In the genomic region with DNA sequence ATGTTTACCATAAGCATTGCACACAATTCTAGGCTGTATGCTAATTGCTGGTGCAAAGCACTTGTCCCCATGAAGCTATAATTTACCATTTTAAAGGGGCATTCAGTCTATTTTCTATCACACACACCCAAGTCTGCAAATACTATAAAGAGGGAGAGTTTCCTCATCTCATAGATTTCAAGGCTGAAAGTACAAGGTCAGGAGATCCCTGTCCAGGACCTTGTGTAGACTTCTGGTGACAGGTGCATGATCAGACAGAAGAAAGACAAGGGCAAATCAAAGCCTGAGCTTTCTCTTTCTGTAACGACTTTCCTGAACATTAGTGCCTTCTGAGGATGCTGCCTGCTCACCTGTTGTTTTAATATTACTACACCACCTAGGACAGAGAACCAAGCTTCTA, we compare ENCODE assay signal across 28 mouse cellular contexts.
"Had no signal": no experiment of that assay in that cellular context is flagged by ENCODE, and none has a peak within 500 bp of the region (broad histone marks: within the 10 kb centered on the region; RNA-seq: fewer than 3 reads in every experiment).

No protein-coding gene starts in this region.

- H3K9ac ChIP-seq: embryonic facial prominence, embryonic 12.5 days; embryonic facial prominence, embryonic 13.5 days; embryonic facial prominence, embryonic 15.5 days; forebrain, embryonic 12.5 days; forebrain, embryonic 13.5 days; forebrain, embryonic 15.5 days; forebrain, postnatal 0 days had no signal

- H3K4me3 ChIP-seq: embryonic facial prominence, embryonic 10.5 days; embryonic facial prominence, embryonic 12.5 days; embryonic facial prominence, embryonic 13.5 days; embryonic facial prominence, embryonic 15.5 days; erythroblast, embryonic 14.5 days; forebrain, embryonic 10.5 days; forebrain, embryonic 12.5 days; forebrain, embryonic 13.5 days; forebrain, embryonic 15.5 days; gastrocnemius, adult 2 months; heart, adult 2 months had no signal

- H3K9me3 ChIP-seq: embryonic facial prominence, embryonic 10.5 days; embryonic facial prominence, embryonic 12.5 days; embryonic facial prominence, embryonic 13.5 days; embryonic facial prominence, embryonic 15.5 days; forebrain, embryonic 10.5 days; forebrain, embryonic 12.5 days; forebrain, embryonic 13.5 days; forebrain, embryonic 15.5 days had no signal

- H3K27ac ChIP-seq: embryonic facial prominence, embryonic 10.5 days; embryonic facial prominence, embryonic 12.5 days; embryonic facial prominence, embryonic 13.5 days; embryonic facial prominence, embryonic 15.5 days; forebrain, embryonic 10.5 days; forebrain, embryonic 12.5 days; forebrain, embryonic 13.5 days; forebrain, embryonic 15.5 days; gastrocnemius, adult 2 months; heart, adult 2 months had no signal

- H3K36me3 ChIP-seq: embryonic facial prominence, embryonic 10.5 days; embryonic facial prominence, embryonic 12.5 days; embryonic facial prominence, embryonic 13.5 days; embryonic facial prominence, embryonic 15.5 days; forebrain, embryonic 10.5 days; forebrain, embryonic 12.5 days; forebrain, embryonic 15.5 days had no signal

- ATAC-seq: forebrain, embryonic 13.5 days; forebrain, embryonic 14.5 days; forebrain, embryonic 15.5 days; forebrain, embryonic 16.5 days; forebrain, postnatal 0 days had no signal

- H3K4me2 ChIP-seq: embryonic facial prominence, embryonic 12.5 days; embryonic facial prominence, embryonic 13.5 days; embryonic facial prominence, embryonic 15.5 days; forebrain, embryonic 12.5 days; forebrain, embryonic 13.5 days; forebrain, embryonic 15.5 days had no signal

- DNase-seq: cerebellum, adult 8-10 months; cerebellum, adult 9-10 months; cerebellum, adult 9-11 months; cerebellum, postnatal 10 days; cerebellum, postnatal 14 days; cerebellum, postnatal 25 days; cerebellum, postnatal 36 days; embryo, embryonic 11 days; forebrain, postnatal 0 days; gastrocnemius, adult 2 months; gastrocnemius, postnatal 10 days; gastrocnemius, postnatal 14 days; gastrocnemius, postnatal 25 days; gastrocnemius, postnatal 36 days; heart, adult 11 months; heart, adult 18-20 months; heart, adult 2 months had no signal

- H3K27me3 ChIP-seq: embryonic facial prominence, embryonic 12.5 days; embryonic facial prominence, embryonic 13.5 days; embryonic facial prominence, embryonic 15.5 days; forebrain, embryonic 12.5 days; forebrain, embryonic 13.5 days; forebrain, embryonic 15.5 days had no signal

- H3K4me1 ChIP-seq: embryonic facial prominence, embryonic 10.5 days; embryonic facial prominence, embryonic 12.5 days; embryonic facial prominence, embryonic 13.5 days; embryonic facial prominence, embryonic 15.5 days; forebrain, embryonic 12.5 days; forebrain, embryonic 13.5 days; forebrain, embryonic 15.5 days had no signal
